Mouse (Mus musculus) midbrain, embryonic 12.5 days (tissue): Measurements from ENCODE around the gene Ms4a14. TPM values are rescaled to one million over a fixed set of nuclear protein-coding genes. Genes with fewer than 3 reads are reported as not detected.
A peak's percentile ranks its signal among the peaks of the same experiment; 100 is the strongest.
"Not testable (repeated sequence)": the region's sequence is repeated elsewhere in the genome, so short reads cannot be mapped to it uniquely, and the experiment has no call there.

Source experiments
- ATAC-seq: fragments of 200-750 bp; cut with Nextera tagmentation; 2 replicates; pipeline ENCODE4 v1.8.0; 2017; ENCODE audit warnings: low read depth, moderate TSS enrichment, moderate library complexity; ENCODE audit not compliant: low FRiP score
- H3K27ac ChIP-seq: fragments of 300-500 bp; sonication (generic); replicated peaks from 2 replicates; pipeline ENCODE4 v1.5.1; 2016; ENCODE audit warnings: mild to moderate bottlenecking
- H3K27me3 ChIP-seq: fragments of 300-500 bp; sonication (generic); 2 replicates; pipeline ENCODE4 v1.6.1; 2016; ENCODE audit warnings: mild to moderate bottlenecking
- H3K36me3 ChIP-seq: fragments of 300-500 bp; sonication (generic); 2 replicates; pipeline ENCODE4 v1.6.1; 2016
- H3K4me1 ChIP-seq: fragments of 300-500 bp; sonication (generic); 2 replicates; pipeline ENCODE4 v1.6.1; 2016
- H3K4me2 ChIP-seq: fragments of 300-500 bp; sonication (generic); replicated peaks from 2 replicates; pipeline ENCODE4 v1.6.1; 2016; ENCODE audit warnings: mild to moderate bottlenecking, moderate library complexity
- H3K4me3 ChIP-seq: fragments of 300-500 bp; sonication (generic); 2 replicates; pipeline ENCODE4 v1.5.1; 2016; ENCODE audit warnings: mild to moderate bottlenecking
- H3K9ac ChIP-seq: fragments of 300-500 bp; sonication (generic); replicated peaks from 2 replicates; pipeline ENCODE4 v1.6.1; 2016; ENCODE audit warnings: mild to moderate bottlenecking, moderate library complexity
- H3K9me3 ChIP-seq: fragments of 300-500 bp; sonication (generic); 2 replicates; pipeline ENCODE4 v1.6.1; 2016; ENCODE audit warnings: mild to moderate bottlenecking
- WGBS: fragments of 180-500 bp; shearing (Covaris S2); methylation state at CpG from one replicate; pipeline ENCODE4 v1.1.7; 2016; 5-methylcytosine and 5-hydroxymethylcytosine counted together
- polyA plus RNA-seq: library from polyadenylated mRNA; unstranded; fragments of >200 nt; fragmentation: Nextera tagmentation; extraction: Ambion mirVana; gene quantifications from 2 replicates; pipeline ENCODE4 v1.2.1, GENCODE M21; 2016

Gene Ms4a14
- polyA plus RNA-seq, 1 experiment from 2014 or later, result 0.04 TPM

GRCm38 (mm10) chr19:11298939-11299338 is 15.3 kb downstream of the Ms4a14 start:
- ATAC-seq, result no peak
- WGBS, result 32% methylated on average over 2 of the region's 2 CpGs
- no peak overlapping the region for H3K4me2 ChIP-seq

GRCm38 (mm10) chr19:11293616-11294015 is 20.6 kb downstream of the Ms4a14 start:
- H3K27ac ChIP-seq, H3K9ac ChIP-seq, ATAC-seq, H3K4me1 ChIP-seq, H3K9me3 ChIP-seq, H3K36me3 ChIP-seq, H3K27me3 ChIP-seq: not testable (repeated sequence)
- Histone ChIP-seq H3K4me3 (peak overlapping the region; percentile 36; the same call in 1 of the 2 replicates), H3K4me2 (peak overlapping the region; percentile 51)
- WGBS, result 9% methylated on average over 3 of the region's 3 CpGs

More at GRCm38 (mm10) chr19:11298939-11299338, 15.3 kb downstream of the Ms4a14 start:
- Histone ChIP-seq H3K27me3 (no peaks in the 10 kb centered on the region), H3K27ac (no peak overlapping the region), H3K9ac (no peak overlapping the region), H3K36me3 (no peaks in the 10 kb centered on the region), H3K4me3 (no peak overlapping the region), H3K9me3 (no peaks in the 10 kb centered on the region), H3K4me1 (no peaks in the 10 kb centered on the region)

- Histone ChIP-seq H3K4me1 (no peaks in the 10 kb centered on the region), H3K9me3 (no peaks in the 10 kb centered on the region), H3K4me3 (peak overlapping the region; percentile 36), H3K27me3 (no peaks in the 10 kb centered on the region), H3K9ac (0 out of 2 replicates have a peak overlapping the region, but pooled peaks have one; percentile 24), H3K27ac (no peak overlapping the region), H3K36me3 (no peaks in the 10 kb centered on the region), H3K4me2 (peak overlapping the region; percentile 51)
- WGBS, result 14% methylated on average over 12 of the region's 12 CpGs
- ATAC-seq, result no peak
Observed at GRCm38 (mm10) chr19:11292990-11293389, 21.3 kb downstream of the Ms4a14 start.

- Histone ChIP-seq H3K4me2 (no peak within 1 kb of the TSS), H3K4me1 (no peaks in the 10 kb centered on the region), H3K9me3 (no peaks in the 10 kb centered on the region), H3K27ac (no peak within 1 kb of the TSS), H3K9ac (no peak within 1 kb of the TSS), H3K4me3 (no peak within 1 kb of the TSS), H3K27me3 (no peaks in the 10 kb centered on the region), H3K36me3 (no peaks in the 10 kb centered on the region)
- WGBS, result 90% methylated on average over 2 of the region's 2 CpGs
- ATAC-seq, result no peak
Observed at GRCm38 (mm10) chr19:11283773-11284172, 30.5 kb downstream of the Ms4a14 start, which contains the start of gene Ms4a5. TSS of gene Ms4a5 (minus strand) at chr19:11283873.

GRCm38 (mm10) chr19:11280223-11280622 is 34.0 kb downstream of the Ms4a14 start:
- 88% methylated on average over 3 of the region's 3 CpGs for WGBS
- no peaks in the 10 kb centered on the region for H3K27me3 ChIP-seq
- H3K27ac ChIP-seq, result no peak overlapping the region
- H3K4me2 ChIP-seq, result no peak overlapping the region
- ATAC-seq, result no peak
- H3K9me3 ChIP-seq, result no peaks in the 10 kb centered on the region
- H3K36me3 ChIP-seq, result no peaks in the 10 kb centered on the region
- H3K4me1 ChIP-seq, result no peaks in the 10 kb centered on the region
- H3K9ac ChIP-seq, result no peak overlapping the region
- no peak overlapping the region for H3K4me3 ChIP-seq

- no peak for ATAC-seq
Observed at GRCm38 (mm10) chr19:11276431-11276830, 37.8 kb downstream of the Ms4a14 start.

GRCm38 (mm10) chr19:11266956-11267355 is 47.3 kb downstream of the Ms4a14 start:
- no peaks in the 10 kb centered on the region for H3K9me3 ChIP-seq
- H3K4me3 ChIP-seq, result no peak overlapping the region
- WGBS, result 80% methylated on average over 4 of the region's 4 CpGs
- no peaks in the 10 kb centered on the region for H3K36me3 ChIP-seq
- H3K27me3 ChIP-seq, result no peaks in the 10 kb centered on the region
- H3K4me2 ChIP-seq, result no peak overlapping the region
- no peak for ATAC-seq
- H3K27ac ChIP-seq, result no peak overlapping the region
- no peaks in the 10 kb centered on the region for H3K4me1 ChIP-seq
- no peak overlapping the region for H3K9ac ChIP-seq

More at GRCm38 (mm10) chr19:11276431-11276830, 37.8 kb downstream of the Ms4a14 start:
- Histone ChIP-seq H3K9me3 (no peaks in the 10 kb centered on the region), H3K36me3 (no peaks in the 10 kb centered on the region), H3K9ac (no peak overlapping the region), H3K27me3 (no peaks in the 10 kb centered on the region), H3K4me3 (no peak overlapping the region), H3K4me1 (no peaks in the 10 kb centered on the region), H3K4me2 (no peak overlapping the region), H3K27ac (no peak overlapping the region)
- 68% methylated on average over 5 of the region's 5 CpGs for WGBS

- Histone ChIP-seq H3K9me3 (no peaks in the 10 kb centered on the region), H3K9ac (no peak within 1 kb of the TSS), H3K4me3 (no peak within 1 kb of the TSS), H3K27ac (no peak within 1 kb of the TSS), H3K4me2 (no peak within 1 kb of the TSS), H3K36me3 (no peaks in the 10 kb centered on the region), H3K27me3 (no peaks in the 10 kb centered on the region), H3K4me1 (no peaks in the 10 kb centered on the region)
- WGBS, result 88% methylated on average over 8 of the region's 8 CpGs
- ATAC-seq, result no peak
Observed at GRCm38 (mm10) chr19:11266052-11266845, 48.0 kb downstream of the Ms4a14 start, which contains the start of gene Ms4a1. TSS of gene Ms4a1 (minus strand) at chr19:11266241.

- WGBS, result 88% methylated on average over 9 of the region's 9 CpGs
- Histone ChIP-seq H3K9me3 (no peaks in the 10 kb centered on the region), H3K4me2 (no peak overlapping the region), H3K27ac (no peak overlapping the region), H3K27me3 (no peaks in the 10 kb centered on the region), H3K36me3 (no peaks in the 10 kb centered on the region), H3K9ac (no peak overlapping the region), H3K4me3 (no peak overlapping the region), H3K4me1 (no peaks in the 10 kb centered on the region)
- no peak for ATAC-seq
Observed at GRCm38 (mm10) chr19:11264602-11265185, 49.6 kb downstream of the Ms4a14 start.

- Histone ChIP-seq H3K9ac (no peak overlapping the region), H3K4me3 (no peak overlapping the region), H3K4me2 (no peak overlapping the region), H3K27ac (no peak overlapping the region), H3K27me3 (no peaks in the 10 kb centered on the region), H3K36me3 (no peaks in the 10 kb centered on the region), H3K4me1 (no peaks in the 10 kb centered on the region), H3K9me3 (no peaks in the 10 kb centered on the region)
- no peak for ATAC-seq
- 93% methylated on average over 3 of the region's 3 CpGs for WGBS
Observed at GRCm38 (mm10) chr19:11263549-11263948, 50.7 kb downstream of the Ms4a14 start.

- not testable (repeated sequence) for H3K4me2 ChIP-seq, H3K27me3 ChIP-seq, H3K36me3 ChIP-seq, ATAC-seq, H3K4me3 ChIP-seq, H3K9me3 ChIP-seq, H3K9ac ChIP-seq, H3K4me1 ChIP-seq, H3K27ac ChIP-seq
- 81% methylated on average over 4 of the region's 4 CpGs for whole genome bisulfite sequencing
Observed at GRCm38 (mm10) chr19:11262932-11263331, 51.3 kb downstream of the Ms4a14 start.

- Histone ChIP-seq H3K36me3 (no peaks in the 10 kb centered on the region), H3K4me3 (no peak overlapping the region), H3K9ac (no peak overlapping the region), H3K4me1 (no peaks in the 10 kb centered on the region), H3K9me3 (no peaks in the 10 kb centered on the region), H3K4me2 (no peak overlapping the region), H3K27me3 (no peaks in the 10 kb centered on the region), H3K27ac (no peak overlapping the region)
- ATAC-seq, result no peak
- 96% methylated on average over 2 of the region's 2 CpGs for WGBS
Observed at GRCm38 (mm10) chr19:11261522-11261921, 52.7 kb downstream of the Ms4a14 start.
